ENCODE assay signal across 10 mouse cellular contexts in the genomic region with DNA sequence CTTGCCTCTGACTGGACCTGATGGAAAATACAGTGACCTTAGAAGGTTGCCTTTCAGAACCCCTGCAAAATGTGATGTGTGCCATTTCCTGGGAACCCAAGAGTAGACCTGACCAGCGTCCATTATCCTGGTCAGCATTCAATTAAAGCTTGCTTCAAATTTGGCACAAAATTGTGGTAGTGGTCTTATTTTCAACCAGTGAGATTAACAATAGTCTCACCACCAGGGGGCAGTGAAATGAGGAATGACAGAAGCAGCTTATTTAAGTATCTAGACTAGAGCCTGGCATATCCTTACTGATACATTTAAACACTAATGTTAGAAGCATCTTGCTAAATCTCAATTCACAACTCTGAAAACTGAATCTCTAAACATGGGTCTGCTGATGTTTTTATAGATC. TPM values are rescaled to one million over a fixed set of nuclear protein-coding genes. Genes with fewer than 3 reads are reported as not detected.
DNase-seq lines count a peak whose midpoint lies in the region; ATAC-seq and TF ChIP-seq lines count a peak whose summit lies in the region.
"Had no signal": no experiment of that assay in that cellular context is flagged by ENCODE, and none has a peak within 500 bp of the region (broad histone marks: within the 10 kb centered on the region; RNA-seq: fewer than 3 reads in every experiment).

No protein-coding gene starts in this region.

- DNase-seq in cerebellum, postnatal 10 days, result peak; percentile 77 to 84
- DNase-seq in cerebellum, adult 2 months, result no peak
- no peak for DNase-seq in left cerebral cortex, adult 2 months (ENCODE audit: extremely low spot score in 1 of 2, low spot score in 2 of 2)
- no peak for DNase-seq in left cerebral cortex, adult 11 months (ENCODE audit: low spot score)
- peak; percentile 61 for DNase-seq in ES-CJ7 (ENCODE audit: low read depth, low spot score)
- DNase-seq in induced T-regulatory cell, adult 2 months (ENCODE audit: low read depth), result peak; percentile 36
- DNase-seq in urinary bladder, postnatal 14 days (ENCODE audit: low spot score), result no peak

- no peak overlapping the region for H3K4me3 ChIP-seq in cerebellum, adult 2 months (replicated peaks; ENCODE audit: insufficient read depth, low read depth, low read length)
- H3K4me3 ChIP-seq in left cerebral cortex, adult 2 months, result no peak overlapping the region
- H3K4me3 ChIP-seq: embryonic facial prominence, embryonic 15.5 days; neural tube, embryonic 13.5 days had no signal

- TF ChIP-seq POLR2A in cerebellum, adult 2 months (IDR thresholded peaks at IDR 0.05; ENCODE audit: borderline replicate concordance, insufficient read depth, low read length), result no peak

- H3K4me1 ChIP-seq in cerebellum, adult 2 months (ENCODE audit: control insufficient read depth, insufficient read depth, low read length), result no peaks in the 10 kb centered on the region
- H3K4me1 ChIP-seq: embryonic facial prominence, embryonic 15.5 days; neural tube, embryonic 13.5 days had no signal

- 59% methylated on average over 1 of the region's 1 CpGs for WGBS in cerebellum, adult 2 months

- H3K27me3 ChIP-seq in cerebellum, adult 2 months (ENCODE audit: control insufficient read depth, insufficient read depth, low read length), result no peaks in the 10 kb centered on the region
- H3K27me3 ChIP-seq: embryonic facial prominence, embryonic 15.5 days had no signal

- no peak for TF ChIP-seq CTCF in cerebellum, adult 2 months (IDR thresholded peaks at IDR 0.05; ENCODE audit: borderline replicate concordance, insufficient read depth, low read depth, low read length)
- TF ChIP-seq CTCF in left cerebral cortex, adult 2 months (IDR thresholded peaks at IDR 0.05), result peak; percentile 62

- no peak overlapping the region for H3K27ac ChIP-seq in cerebellum, adult 2 months (ENCODE audit: insufficient read depth, low read length)
- no peak overlapping the region for H3K27ac ChIP-seq in left cerebral cortex, adult 2 months
- H3K27ac ChIP-seq: embryonic facial prominence, embryonic 15.5 days; neural tube, embryonic 13.5 days had no signal

- intact Hi-C loops in left cerebral cortex, adult 2 months (cut with DNase I), result loop anchor here (1.0 kb wide), 1 partner anchor 166 kb away; no protein-coding TSS in a partner anchor

- no peak for ATAC-seq in megakaryocyte, adult 5-6 weeks (ENCODE audit: poor library complexity, severe bottlenecking)

RNA-seq across cellular contexts. Expression of gene Tmem252, which starts 31.6 kb away (rescaled TPM):
- polyA plus RNA-seq in cerebellum, adult 2 months (2012; rRNA removed), result 0.26 and 0.40 TPM in 2 replicates
- under 1 TPM; 0.23 to 0.72 TPM for total RNA-seq in left cerebral cortex, adult 2 months (2021)
- not detected in 2 replicates for total RNA-seq in megakaryocyte, adult 5-6 weeks (2015)
- not detected in 2 replicates for total RNA-seq in megakaryocyte, adult 5-6 weeks (2017)

Comparison
In these comparisons a context has a peak if more than half of its experiments do, and no peak if none do; other contexts are left out.
1. DNase-seq: peak in cerebellum, postnatal 10 days (2 of 2), ES-CJ7 (single experiment) and induced T-regulatory cell, adult 2 months (single experiment); none in cerebellum, adult 2 months (0 of 2), left cerebral cortex, adult 2 months (0 of 2), left cerebral cortex, adult 11 months (single experiment) and urinary bladder, postnatal 14 days (single experiment).